Mouse (Mus musculus): ENCODE measurements around the gene Marveld2.

DNA sequence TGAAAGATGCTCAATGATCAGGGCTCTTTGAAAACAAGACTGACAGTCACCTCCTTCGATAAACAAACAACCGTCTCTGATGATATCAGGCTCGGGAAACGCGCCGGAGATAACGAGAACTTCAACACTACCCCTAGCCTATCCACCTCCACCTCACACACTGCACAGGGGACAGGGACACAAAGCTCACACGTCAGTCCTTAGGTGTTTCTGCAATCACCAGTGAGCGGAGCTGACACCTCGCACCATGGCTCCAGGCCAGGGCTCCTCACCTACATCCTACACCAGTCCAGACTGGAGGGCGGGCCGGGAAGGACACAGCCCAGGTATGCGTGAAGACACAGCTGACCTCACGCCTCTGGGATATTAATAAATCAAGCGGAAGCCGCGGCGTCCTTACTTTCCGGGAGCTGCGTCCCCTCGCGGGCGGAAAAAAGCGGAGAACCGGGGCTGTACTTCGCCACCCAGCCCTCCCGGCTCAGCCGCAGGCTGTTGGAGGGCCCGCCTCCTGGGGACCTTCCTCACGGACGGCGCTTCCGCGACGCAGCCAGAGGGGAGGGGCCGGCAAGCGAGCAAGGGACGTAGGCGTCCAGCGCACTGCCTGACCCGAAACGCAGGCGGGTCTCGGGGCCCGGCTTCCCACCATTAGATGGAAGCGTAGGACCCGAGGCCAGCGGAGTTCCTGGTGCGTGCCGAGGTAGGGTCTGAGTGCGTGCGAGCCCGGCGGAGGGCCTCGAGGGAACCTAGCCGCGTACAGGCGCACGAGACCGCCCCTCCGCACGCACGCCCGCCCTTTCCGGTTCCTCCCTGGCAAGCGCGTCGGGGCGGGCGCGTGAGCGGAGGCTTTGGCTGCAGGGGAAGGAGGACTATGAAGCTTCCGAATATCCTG lies 34.0 kb upstream of the Marveld2 start, which contains the start of the genes Ak6 and Rad17:
- no peak for TF ChIP-seq CTCF (IDR thresholded peaks at IDR 0.05; ENCODE audit: control insufficient read depth, insufficient read depth, insufficient read length)
- TF ChIP-seq MYOG (IDR thresholded peaks at IDR 0.05; ENCODE audit: control insufficient read depth, extremely low read depth, insufficient read length) = no peak
- TF ChIP-seq USF1 (IDR thresholded peaks at IDR 0.05; ENCODE audit: low read depth) = no peak
- TF ChIP-seq MAX (IDR thresholded peaks at IDR 0.05) = peak; percentile 96
- TF ChIP-seq CEBPB (IDR thresholded peaks at IDR 0.05; ENCODE audit: low read depth) = no peak
